Mouse (Mus musculus) kidney, postnatal 25 days (tissue): ENCODE data around the gene Olfr118.
"Not testable (repeated sequence)": the region's sequence is repeated elsewhere in the genome, so short reads cannot be mapped to it uniquely, and the experiment has no call there.

Experiments
- DNase-seq, 2 experiments: peaks; one replicate each; pipeline ENCODE4 v3.0.0; 2021; ENCODE audit warnings: mixed read lengths in 2 of 2

The Olfr118 gene

GRCm38 (mm10) chr17:37666688-37667087 is at the start of gene Olfr118:
Gene Olfr118 (plus strand): TSS chr17:37666988.
- DNase-seq: no peak

DNA sequence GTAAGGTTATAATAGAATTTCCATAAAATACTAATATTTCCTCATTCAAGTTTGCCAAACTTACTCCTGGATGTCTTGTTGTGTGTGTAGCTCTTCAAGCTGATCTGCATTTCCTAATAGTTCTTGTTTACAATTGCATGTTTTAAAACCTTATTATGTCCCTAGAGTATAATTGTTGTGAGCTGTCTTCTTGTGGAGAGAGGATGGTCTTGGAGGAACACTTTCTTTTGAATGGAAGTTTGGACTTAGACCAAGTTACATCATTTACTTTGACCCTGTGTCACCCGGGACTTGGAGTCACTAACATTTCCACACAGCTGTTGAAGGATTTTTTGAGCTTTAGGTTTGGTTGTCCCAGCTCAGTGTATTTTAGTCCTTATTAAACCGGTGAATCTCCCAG is 39.8 kb upstream of the Olfr118 start, which contains the start of the genes Olfr115 and Olfr116:
Olfr115 (minus strand) TSS at position 101 of the 400 bp plus-strand sequence.
Olfr116 (minus strand) TSS at position 191 of the 400 bp plus-strand sequence.
- no peak for DNase-seq

- DNase-seq: no peak
Observed at GRCm38 (mm10) chr17:37663682-37664081, 3.1 kb upstream of the Olfr118 start, which contains the start of gene Olfr117. Gene Olfr117 (minus strand): TSS chr17:37663782.

- not testable (repeated sequence) for DNase-seq
Observed at GRCm38 (mm10) chr17:37696264-37696663, 29.5 kb downstream of the Olfr118 start, which contains the start of gene Olfr119. Gene Olfr119 (plus strand): TSS chr17:37696564.

GRCm38 (mm10) chr17:37721508-37721907 is 54.7 kb downstream of the Olfr118 start, which contains the start of gene Olfr120:
Gene Olfr120 (plus strand): TSS chr17:37721808.
- no peak for DNase-seq
